Mouse (Mus musculus) left cerebral cortex, postnatal 36 days (tissue): ENCODE measurements around the gene Tbc1d24. TPM values are rescaled to one million over a fixed set of nuclear protein-coding genes. Genes with fewer than 3 reads are reported as not detected.

Experiments used
- DNase-seq, 2 experiments: peaks; one replicate each; pipeline ENCODE4 v3.0.0; 2021 to 2022; ENCODE audit warnings: low spot score in 2 of 2, mixed read lengths in 1 of 2
- intact Hi-C: fragments of 180-260 bp; cut with DNase I; formaldehyde crosslinking; loops from one replicate; pipeline ENCODE4 v1.15.1; 2025
- microRNA-seq: library from miRNA; unstranded; fragments of <30 nt; microRNA quantifications from one replicate; pipeline ENCODE4 v1.2.0, GENCODE M21; 2022
- total RNA-seq, 2 experiments: library from RNA; stranded (reverse); gene quantifications; 2 replicates each; pipeline ENCODE4 v1.2.3; 2021

Gene Tbc1d24
- total RNA-seq, 2 experiments from 2014 or later: 64.4 to 65.5 TPM

GRCm38 (mm10) chr17:24126801-24127200 lies 78.6 kb downstream of the Tbc1d24 start:
- intact Hi-C loops: no loop called here
- no peak for DNase-seq

Small RNAs within 50 kb of the gene (microRNA-seq; reads per million reads assigned to microRNA genes)
- gene Mir5134: 2.3 reads per million
- not detected for gene Mir6965

Other genes with a start within 250 kb of the Tbc1d24 start
- gene Prss30, start 225.0 kb downstream of the Tbc1d24 start, total RNA-seq: under 1 TPM; 0.20 to 0.68 TPM
- 1 to 10 TPM; 1.2 to 1.8 TPM for gene Prss22, start 207.5 kb downstream of the Tbc1d24 start, total RNA-seq
- gene Prss27, start 167.4 kb downstream of the Tbc1d24 start, total RNA-seq: not detected
- 10 to 100 TPM; 23.6 to 24.8 TPM for gene Kctd5, start 132.1 kb downstream of the Tbc1d24 start, total RNA-seq
- gene Pdpk1, start 54.6 kb downstream of the Tbc1d24 start, total RNA-seq: 100 to 1,000 TPM; 107 to 110 TPM
- 10 to 100 TPM; 29.1 to 29.5 TPM for gene Amdhd2, start 41.8 kb downstream of the Tbc1d24 start, total RNA-seq
- 1,000 to 10,000 TPM; 1,241 to 1,448 TPM for gene Atp6v0c, start 35.9 kb downstream of the Tbc1d24 start, total RNA-seq
- gene Ntn3, start 4.0 kb upstream of the Tbc1d24 start, total RNA-seq: 10 to 100 TPM; 10.0 to 10.4 TPM
- 10 to 100 TPM in 1 of 2 experiments, 1 to 10 TPM in 1; 9.4 to 14.2 TPM for gene Tedc2, start 15.3 kb upstream of the Tbc1d24 start, total RNA-seq
- gene Ccnf, start 45.9 kb upstream of the Tbc1d24 start, total RNA-seq: 1 to 10 TPM; 4.9 to 5.4 TPM
- 1 to 10 TPM in 1 of 2 experiments, under 1 TPM in 1; 0.72 to 1.1 TPM for gene Abca17, start 145.5 kb upstream of the Tbc1d24 start, total RNA-seq
- gene Abca3, start 146.4 kb upstream of the Tbc1d24 start, total RNA-seq: 10 to 100 TPM; 79.2 to 79.9 TPM
- 100 to 1,000 TPM; 125 to 132 TPM for gene Rnps1, start 209.0 kb upstream of the Tbc1d24 start, total RNA-seq
- gene Eci1, start 221.1 kb upstream of the Tbc1d24 start, total RNA-seq: 10 to 100 TPM; 26.7 to 30.3 TPM
- gene Dnase1l2, start 237.5 kb upstream of the Tbc1d24 start, total RNA-seq: 1 to 10 TPM; 3.2 to 7.2 TPM